Mouse (Mus musculus) left cerebral cortex, adult 8-10 months (tissue): ENCODE measurements around the gene Zfp526. TPM values are rescaled to one million over a fixed set of nuclear protein-coding genes. Genes with fewer than 3 reads are reported as not detected.
A peak's percentile ranks its signal among the peaks of the same experiment; 100 is the strongest.

Source experiments
- DNase-seq, 2 experiments: peaks; one replicate each; pipeline ENCODE4 v3.0.0; 2022; ENCODE audit warnings: low spot score in 2 of 2
- total RNA-seq, 4 experiments: library from RNA; stranded (reverse); gene quantifications; 2 replicates each; pipeline ENCODE4 v1.2.4; 2022

The Zfp526 gene
- total RNA-seq, 4 experiments from 2014 or later: 12.1 to 12.9 (median 12.8) TPM

DNA sequence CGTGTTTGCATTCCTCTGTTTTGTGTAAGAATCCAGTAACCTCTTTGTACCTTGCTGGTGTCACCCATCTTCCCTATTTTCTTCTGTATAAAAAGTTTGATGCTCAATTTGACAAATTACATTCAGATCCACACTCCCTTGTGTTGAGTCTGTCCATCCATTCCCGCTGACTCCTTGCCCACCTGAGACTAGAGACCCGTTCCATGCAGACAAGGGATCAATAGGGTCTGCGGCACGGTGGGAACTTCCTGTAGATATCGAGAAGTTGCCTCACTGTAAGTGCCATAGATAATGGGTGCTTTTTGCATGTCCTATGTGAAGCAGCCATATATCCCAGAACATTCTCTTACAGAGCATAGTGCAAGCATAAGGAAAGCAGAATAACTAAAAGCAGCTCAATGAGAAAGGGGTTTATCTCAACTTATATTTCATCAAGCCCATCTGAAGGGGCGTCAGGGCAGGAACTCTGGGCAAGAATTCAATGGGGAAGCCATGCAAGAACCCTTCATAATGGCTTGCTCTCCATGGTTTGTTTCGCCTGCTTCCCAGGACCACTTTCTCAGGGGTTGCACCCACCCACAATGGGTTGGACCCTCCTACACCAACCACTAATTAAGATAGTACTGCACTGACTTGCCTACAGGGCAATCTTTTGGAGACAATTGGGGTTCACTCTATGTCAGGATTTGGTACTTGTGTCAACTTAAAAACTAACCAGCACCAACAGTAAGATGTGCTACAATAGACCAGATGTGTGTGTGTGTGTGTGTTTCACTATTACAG, 45.1 kb downstream of the Zfp526 start:
- DNase-seq: peak in 1 of 2 experiments; percentile 1

DNA sequence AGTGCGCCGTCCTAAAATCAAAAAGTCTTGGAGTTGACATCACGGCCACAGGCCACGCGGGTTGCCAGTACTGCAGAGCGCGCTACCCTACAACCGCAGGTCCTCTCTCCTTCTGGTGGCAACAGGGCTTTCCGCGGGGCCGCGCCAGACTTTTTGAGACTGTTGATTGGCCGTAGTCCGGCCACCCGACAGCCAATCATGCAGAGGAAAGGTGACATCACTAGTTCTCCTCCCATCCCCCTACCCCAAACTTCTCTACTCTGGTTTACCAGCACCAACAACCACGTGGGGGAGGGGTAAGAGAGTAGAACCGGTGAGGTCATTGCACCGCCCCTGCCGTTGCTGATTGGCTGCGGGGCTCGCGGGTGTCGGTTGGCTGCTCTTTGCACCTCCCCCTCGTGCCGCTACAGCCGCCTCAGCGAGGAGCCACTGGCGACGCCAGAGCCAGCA, 46.1 kb downstream of the Zfp526 start, which contains the start of gene Cic:
Gene Cic (plus strand): TSS at position 404 of the 450 bp plus-strand sequence.
- DNase-seq: peak in 1 of 2 experiments; percentile 99

DNA sequence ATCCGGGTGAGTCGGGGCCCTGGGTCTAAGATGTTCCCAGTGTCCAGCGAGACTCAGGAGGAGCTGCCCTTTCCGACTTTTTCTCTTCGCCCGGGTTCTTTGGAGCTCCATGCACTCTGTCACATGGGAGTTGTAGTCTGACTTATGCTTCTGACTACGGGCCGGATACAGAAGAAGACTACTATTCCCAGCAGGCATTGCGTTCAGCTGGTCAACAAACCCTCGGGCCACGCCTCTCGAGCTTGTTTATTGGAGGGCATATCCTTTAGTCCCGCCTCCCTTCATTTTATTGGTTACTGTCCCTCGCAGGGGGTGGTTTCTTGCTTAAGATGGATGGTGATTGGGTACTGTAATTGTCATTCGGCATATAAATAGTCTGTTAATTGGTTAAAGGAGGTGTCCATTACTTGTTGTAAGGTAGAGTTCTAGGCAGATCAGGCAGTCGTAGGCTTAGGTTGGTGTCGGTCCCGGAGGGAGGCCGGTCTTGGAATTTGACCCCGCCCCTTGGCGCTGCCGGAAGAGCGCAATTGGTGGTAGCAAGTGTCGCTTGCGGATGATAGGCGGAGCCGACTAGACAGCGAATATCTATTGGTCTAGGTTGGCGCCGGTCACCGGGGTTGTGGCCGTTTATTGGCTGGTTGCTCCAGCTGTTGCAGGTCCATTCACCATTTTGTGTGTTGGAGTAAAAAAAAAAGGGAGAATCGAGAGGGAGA, 46.7 kb downstream of the Zfp526 start:
- peak; percentile 96 to 100 for DNase-seq

DNA sequence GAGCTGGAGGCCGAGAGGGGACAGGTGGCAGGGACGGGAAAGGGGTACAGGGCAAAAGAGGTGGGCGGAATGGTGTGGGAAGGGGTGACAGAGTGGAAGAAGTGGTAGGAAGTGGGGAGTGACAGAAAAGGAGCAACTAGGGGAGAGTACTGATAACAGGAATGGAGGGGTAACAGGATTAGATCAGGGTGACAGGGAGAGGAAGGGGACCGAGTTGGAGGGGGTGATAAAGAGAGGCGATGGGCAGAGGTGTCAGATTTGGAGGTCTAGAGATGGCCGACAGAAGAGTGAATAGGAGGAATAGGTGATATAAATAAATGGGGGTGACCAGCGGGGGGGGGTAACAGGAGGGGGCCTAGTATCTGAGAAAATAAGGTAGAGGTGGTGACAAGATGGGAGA, 47.4 kb downstream of the Zfp526 start:
- no peak for DNase-seq

DNA sequence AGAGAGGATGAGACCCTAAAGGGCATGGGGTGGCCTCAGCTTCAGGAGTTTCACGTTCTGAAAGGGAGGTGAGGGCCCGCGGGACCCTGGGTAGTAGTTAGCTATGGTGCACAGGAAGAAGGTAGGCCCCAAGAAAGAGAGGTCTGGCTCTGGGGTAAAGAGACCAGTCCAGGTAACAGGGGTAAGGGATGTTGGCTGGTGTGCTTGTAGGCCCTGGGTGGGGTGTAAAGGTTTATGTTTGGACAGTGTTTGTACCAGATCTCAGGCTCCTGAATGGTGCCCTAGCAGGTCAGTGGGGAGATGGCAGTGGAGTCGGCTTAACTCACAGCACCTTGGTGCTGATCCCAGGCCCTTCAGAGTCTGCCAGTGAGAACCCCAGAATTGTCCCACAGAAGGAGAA, 47.8 kb downstream of the Zfp526 start:
- DNase-seq: peak in 1 of 2 experiments; percentile 5

DNA sequence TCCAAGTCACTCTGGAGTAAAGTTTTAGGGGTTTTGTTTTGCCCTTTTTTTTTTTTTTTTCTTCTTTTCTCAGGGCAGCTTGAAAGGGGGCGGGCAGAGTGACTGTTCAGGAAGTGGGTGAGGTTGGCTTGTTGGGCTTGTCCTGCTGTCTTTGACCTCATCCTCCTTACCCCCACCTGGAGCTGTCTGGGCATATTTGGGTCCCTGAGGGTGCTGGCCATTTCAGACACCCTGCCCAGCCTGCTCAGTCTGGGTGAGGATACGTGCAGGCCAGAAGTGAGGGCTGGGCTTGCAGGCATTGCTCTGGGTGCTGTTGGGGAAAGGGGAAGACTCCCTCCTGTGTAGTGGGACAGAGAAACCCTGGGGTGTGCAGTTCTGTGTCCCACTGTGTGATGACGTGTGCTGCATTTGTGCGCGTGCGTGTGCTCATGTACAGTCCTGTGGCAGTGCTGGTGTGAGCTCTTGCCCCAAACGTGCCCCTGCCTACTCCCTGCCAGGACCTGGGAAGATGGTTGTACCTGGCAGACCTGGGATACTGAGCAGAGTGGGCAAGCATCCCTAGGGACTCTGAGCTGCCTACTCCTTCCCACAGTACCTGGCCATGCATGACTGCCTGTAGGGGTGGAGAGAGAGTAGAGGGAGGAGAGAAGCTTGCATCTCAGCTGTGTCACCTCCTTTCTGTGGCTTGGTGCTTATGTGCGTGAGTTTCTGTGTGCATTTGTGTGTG, 48.5 kb downstream of the Zfp526 start:
- DNase-seq: no peak

DNA sequence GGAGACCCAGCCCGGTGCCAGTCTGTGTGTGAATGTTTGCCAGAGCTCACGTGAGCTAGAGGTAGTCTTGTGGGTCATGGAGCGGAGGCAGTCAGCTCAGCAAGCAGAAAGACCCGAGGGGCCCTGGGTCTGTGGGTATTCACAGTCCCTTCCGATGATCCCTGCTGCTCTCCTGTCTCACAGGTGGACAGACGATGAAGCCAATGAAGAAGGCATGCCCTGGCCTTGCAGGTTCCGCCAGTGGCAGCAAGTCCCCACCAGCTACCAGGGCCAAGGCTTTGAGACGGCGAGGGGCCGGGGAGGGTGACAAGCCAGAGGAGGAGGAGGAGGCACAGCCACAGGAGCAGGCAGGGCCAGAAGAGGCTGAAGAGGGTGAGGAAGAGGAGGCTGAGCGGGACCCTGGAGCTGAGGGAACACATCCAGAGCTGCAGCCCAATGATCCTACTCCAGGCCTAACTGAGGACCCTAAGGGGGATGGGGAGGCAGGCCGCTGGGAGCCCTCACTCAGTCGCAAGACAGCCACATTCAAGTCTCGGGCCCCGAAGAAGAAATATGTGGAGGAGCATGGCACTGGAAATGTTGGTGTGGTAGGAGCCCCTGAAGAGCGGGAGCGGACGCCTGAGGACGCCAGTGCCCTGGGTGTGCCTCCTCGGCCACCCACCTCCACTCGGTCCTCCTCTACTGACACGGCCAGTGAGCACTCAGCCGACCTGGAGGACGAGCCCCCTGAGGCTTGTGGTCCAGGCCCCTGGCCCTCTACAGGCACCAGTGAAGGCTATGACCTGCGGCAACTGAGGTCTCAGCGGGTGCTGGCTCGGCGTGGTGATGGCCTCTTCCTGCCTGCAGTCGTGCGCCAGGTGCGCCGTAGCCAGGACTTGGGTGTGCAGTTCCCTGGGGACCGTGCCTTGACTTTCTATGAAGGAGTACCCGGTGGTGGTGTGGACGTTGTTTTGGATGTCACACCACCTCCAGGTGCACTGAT, 49.7 kb downstream of the Zfp526 start:
- no peak for DNase-seq

DNA sequence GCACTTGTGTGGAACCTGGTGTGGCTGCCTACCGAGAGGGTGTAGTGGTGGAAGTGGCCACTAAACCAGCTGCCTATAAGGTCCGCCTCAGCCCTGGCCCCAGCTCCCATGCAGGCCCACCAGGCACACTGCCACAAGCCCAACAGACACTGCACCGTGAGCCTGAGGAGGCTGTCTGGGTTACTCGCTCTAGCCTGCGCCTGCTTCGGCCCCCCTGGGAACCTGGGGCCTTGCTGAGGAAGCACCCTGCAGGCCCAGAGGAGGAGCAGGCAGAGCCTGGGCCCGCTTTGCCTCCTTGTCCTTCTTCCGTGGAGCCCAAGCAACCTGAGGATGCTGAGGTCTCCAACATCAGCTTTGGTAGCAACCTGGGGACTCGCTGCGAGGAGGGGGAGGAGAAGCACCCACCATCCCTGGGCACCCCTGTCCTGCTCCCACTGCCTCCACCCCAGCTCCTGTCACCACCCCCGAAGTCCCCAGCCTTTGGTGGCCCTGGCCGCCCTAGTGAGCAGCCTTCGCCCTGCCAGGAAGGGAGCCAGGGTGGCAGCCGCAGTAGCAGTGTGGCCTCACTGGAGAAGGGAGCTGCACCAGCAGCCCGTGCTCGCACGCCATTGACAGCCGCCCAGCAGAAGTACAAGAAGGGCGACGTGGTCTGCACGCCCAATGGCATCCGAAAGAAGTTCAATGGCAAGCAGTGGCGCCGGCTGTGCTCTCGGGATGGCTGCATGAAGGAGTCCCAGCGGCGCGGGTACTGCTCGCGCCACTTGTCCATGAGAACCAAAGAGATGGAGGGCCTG, 50.6 kb downstream of the Zfp526 start:
- no peak for DNase-seq

DNA sequence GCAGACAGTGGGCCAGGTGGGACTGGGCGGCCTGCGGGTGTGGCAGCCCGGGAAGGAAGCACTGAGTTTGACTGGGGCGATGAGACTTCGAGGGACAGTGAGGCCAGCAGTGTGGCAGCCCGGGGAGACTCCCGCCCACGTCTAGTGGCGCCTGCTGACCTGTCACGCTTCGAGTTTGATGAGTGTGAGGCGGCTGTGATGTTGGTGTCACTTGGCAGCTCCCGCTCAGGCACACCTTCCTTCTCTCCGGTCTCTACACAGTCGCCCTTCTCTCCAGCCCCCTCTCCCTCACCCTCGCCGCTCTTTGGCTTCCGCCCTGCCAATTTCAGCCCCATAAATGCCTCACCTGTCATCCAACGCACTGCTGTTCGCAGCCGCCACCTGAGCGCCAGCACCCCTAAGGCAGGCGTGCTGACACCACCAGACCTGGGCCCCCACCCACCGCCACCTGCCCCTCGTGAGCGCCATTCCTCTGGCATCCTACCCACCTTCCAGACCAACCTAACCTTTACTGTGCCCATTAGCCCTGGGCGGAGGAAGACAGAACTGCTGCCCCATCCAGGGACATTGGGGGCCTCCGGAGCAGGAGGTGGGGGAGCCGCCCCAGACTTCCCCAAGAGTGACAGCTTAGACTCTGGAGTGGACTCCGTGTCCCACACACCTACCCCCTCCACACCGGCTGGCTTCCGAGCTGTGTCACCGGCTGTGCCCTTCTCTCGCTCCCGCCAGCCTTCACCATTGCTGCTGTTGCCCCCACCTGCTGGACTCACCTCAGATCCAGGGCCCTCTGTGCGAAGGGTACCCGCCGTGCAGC, 51.4 kb downstream of the Zfp526 start:
- DNase-seq: no peak

DNA sequence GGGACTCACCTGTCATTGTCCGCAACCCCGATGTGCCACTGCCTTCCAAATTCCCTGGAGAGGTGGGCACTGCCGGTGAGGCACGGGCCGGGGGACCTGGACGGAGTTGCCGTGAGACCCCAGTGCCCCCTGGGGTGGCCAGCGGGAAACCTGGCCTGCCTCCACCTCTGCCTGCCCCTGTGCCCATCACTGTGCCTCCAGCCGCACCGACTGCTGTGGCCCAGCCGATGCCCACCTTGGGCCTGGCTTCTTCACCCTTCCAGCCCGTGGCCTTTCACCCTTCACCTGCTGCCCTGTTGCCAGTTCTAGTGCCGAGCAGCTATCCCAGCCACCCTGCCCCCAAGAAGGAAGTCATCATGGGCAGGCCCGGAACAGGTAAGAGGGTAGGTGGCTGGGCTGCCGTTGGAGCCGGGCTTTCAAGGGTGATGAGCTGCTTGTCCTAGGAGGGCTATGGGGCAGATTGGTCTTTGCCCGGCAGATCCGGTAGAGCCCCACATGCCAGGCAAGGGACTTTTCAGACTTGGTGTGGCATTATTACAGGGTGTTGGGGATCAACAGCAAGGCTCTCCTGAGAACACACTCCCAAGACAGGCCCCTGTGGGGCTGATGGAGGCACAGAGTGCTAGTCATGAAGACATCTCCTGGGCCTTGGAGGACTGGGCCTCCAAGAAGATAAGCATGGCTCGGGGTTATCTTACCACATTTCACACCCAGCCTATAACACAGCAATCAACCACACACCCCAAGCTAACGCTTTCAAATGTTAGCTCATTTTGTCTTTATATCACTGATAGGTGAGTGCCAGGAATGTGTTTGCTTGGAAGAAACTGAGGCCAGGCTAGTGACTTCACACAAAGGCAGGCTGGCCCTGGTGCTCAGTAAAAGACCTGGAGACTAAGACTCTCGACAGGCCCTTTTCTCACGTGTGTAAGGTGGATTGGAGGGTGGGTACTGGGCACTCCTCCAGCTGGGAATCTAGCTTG, 52.3 kb downstream of the Zfp526 start:
- DNase-seq: no peak

DNA sequence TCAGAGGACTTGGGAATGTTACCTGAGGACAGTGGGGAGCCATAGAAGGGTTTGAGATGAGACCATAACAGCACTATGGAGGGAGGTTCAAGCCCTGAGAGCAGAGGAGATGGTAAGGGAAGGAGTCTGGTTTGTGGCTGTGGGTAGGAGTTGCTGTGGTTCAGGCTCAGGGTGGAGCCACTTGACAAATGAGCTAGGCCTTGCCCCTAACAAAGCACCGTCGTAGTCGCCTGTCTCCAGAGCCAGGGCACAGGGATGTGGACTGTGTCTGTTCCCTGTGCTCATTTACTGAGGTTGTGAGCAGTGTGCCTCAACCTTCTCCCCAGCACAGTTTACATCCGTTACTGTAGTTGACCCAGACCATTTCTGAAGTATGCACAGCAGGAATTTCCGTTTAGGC, 53.3 kb downstream of the Zfp526 start:
- no peak for DNase-seq

DNA sequence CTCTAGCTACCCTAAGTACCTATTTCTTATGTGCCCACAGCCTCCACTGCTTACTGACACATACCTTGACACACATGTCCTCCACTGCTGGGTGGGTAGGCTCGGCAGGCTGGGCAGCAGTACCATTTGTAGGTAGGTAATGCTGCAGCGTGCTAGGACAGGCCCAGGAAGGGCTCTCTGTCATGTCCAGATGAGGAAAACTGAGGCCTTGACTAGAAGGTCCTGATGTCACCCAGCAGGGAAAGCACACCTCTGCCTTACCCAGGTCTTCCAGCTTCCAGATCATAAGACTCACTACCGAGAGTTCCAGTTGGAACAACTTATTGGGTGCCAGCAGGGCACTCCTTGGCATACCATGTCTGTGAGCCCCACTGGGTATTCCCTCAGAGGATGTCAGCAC, 53.8 kb downstream of the Zfp526 start:
- no peak for DNase-seq

DNA sequence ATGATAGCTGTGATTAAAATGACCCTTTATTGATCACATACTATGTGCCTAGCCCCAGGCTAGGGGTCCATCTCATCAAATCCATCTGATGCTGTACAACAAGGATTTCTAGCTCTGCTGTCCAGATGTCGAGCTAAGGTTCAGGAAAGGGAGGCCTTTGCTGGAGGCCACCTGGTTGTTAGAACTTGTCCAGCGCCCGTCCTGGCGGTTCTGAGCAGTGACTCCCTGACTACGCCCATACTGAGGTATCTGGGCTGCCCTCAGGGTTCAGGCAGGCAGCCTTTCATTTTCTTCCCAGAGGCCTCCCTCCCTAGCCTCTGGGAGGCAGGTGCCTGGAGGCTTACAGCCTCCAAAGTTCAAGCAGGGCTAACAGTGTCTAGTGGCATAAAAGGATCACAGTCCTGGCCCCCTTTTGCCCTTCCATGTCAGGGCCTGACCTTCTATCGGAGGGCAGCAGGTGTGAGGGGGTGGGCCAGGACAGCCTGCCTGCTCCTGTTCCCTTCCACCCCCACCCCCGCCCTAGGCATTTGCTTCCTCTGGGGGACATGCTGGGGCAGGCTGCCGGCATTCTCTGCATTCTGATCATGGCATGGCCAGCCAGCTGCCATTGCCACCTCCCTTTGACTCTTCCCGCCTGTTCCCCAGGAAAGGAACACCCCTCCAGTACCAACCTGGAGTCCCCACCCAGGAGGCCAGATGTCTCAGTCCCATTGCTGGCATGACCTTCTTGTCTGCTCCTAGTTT, 54.5 kb downstream of the Zfp526 start:
- DNase-seq: no peak
